In genomic region chr6:94676840-94677239, GRCm38 (mm10) we compare ENCODE assay signal across 9 mouse cellular contexts. TPM values are rescaled to one million over a fixed set of nuclear protein-coding genes. Genes with fewer than 3 reads are reported as not detected.
DNase-seq lines count a peak whose midpoint lies in the region; ATAC-seq and TF ChIP-seq lines count a peak whose summit lies in the region.
"Had no signal": no experiment of that assay in that cellular context is flagged by ENCODE, and none has a peak within 500 bp of the region (broad histone marks: within the 10 kb centered on the region; RNA-seq: fewer than 3 reads in every experiment).

No protein-coding gene starts in this region.

- peaks cover 30% of the 10 kb centered on the region for H3K4me1 ChIP-seq in heart, postnatal 0 days (ENCODE audit: control insufficient read depth, insufficient read depth)
- peaks cover 7% of the 10 kb centered on the region; the same call in 1 of the 2 replicates for H3K4me1 ChIP-seq in midbrain, postnatal 0 days (ENCODE audit: insufficient read depth, low read length)
- H3K4me1 ChIP-seq in midbrain, embryonic 14.5 days (ENCODE audit: control insufficient read depth, insufficient read depth, low read length), result peaks cover 24% of the 10 kb centered on the region
- peaks cover 24% of the 10 kb centered on the region for H3K4me1 ChIP-seq in liver, embryonic 16.5 days (ENCODE audit: control insufficient read depth, low read depth, low read length)

- no peaks in the 10 kb centered on the region for H3K36me3 ChIP-seq in heart, postnatal 0 days (replicated peaks; ENCODE audit: control insufficient read depth, insufficient read depth, low read length)
- no peaks in the 10 kb centered on the region for H3K36me3 ChIP-seq in midbrain, postnatal 0 days (ENCODE audit: insufficient read depth, low read length)
- H3K36me3 ChIP-seq in midbrain, embryonic 14.5 days (ENCODE audit: control insufficient read depth, insufficient read depth, low read length), result no peaks in the 10 kb centered on the region
- no peaks in the 10 kb centered on the region for H3K36me3 ChIP-seq in liver, embryonic 16.5 days (ENCODE audit: control insufficient read depth, insufficient read depth)

- DNase-seq in heart, postnatal 0 days (ENCODE audit: low spot score), result no peak
- DNase-seq in heart, postnatal 14 days, result no peak
- DNase-seq in midbrain, postnatal 0 days (ENCODE audit: low spot score), result no peak
- DNase-seq in midbrain, embryonic 14.5 days, result no peak
- DNase-seq in frontal cortex, postnatal 25 days (ENCODE audit: low spot score in 2 of 2), result no peak
- DNase-seq in layer of hippocampus, adult 9-10 months (ENCODE audit: low spot score), result no peak
- DNase-seq: forebrain, postnatal 0 days; thymus, postnatal 36 days had no signal

- no peak overlapping the region for H3K27ac ChIP-seq in heart, postnatal 0 days (ENCODE audit: low read depth)
- H3K27ac ChIP-seq in midbrain, postnatal 0 days (ENCODE audit: low read depth, low read length), result no peak overlapping the region
- no peak overlapping the region for H3K27ac ChIP-seq in midbrain, embryonic 14.5 days (replicated peaks; ENCODE audit: low read depth, low read length)
- H3K27ac ChIP-seq in liver, embryonic 16.5 days (ENCODE audit: low read length), result no peak overlapping the region

- H3K27me3 ChIP-seq in heart, postnatal 0 days (ENCODE audit: control insufficient read depth, insufficient read depth, low read length), result no peaks in the 10 kb centered on the region
- no peaks in the 10 kb centered on the region for H3K27me3 ChIP-seq in midbrain, postnatal 0 days (ENCODE audit: insufficient read depth, low read length)
- H3K27me3 ChIP-seq in midbrain, embryonic 14.5 days (ENCODE audit: control insufficient read depth, insufficient read depth, low read length), result no peaks in the 10 kb centered on the region
- no peaks in the 10 kb centered on the region; the same call in 1 of the 2 replicates for H3K27me3 ChIP-seq in liver, embryonic 16.5 days (ENCODE audit: control insufficient read depth, insufficient read depth, low read depth, low read length)

- no peak overlapping the region for H3K4me3 ChIP-seq in heart, postnatal 0 days (ENCODE audit: low read depth, low read length)
- no peak overlapping the region for H3K4me3 ChIP-seq in midbrain, postnatal 0 days (ENCODE audit: low read depth, low read length)
- H3K4me3 ChIP-seq in midbrain, embryonic 14.5 days (replicated peaks; ENCODE audit: low read depth, low read length), result no peak overlapping the region
- no peak overlapping the region for H3K4me3 ChIP-seq in liver, embryonic 16.5 days (ENCODE audit: low read depth, low read length)

- no peaks in the 10 kb centered on the region for H3K9me3 ChIP-seq in heart, postnatal 0 days (replicated peaks; ENCODE audit: control insufficient read depth, low read length)
- no peaks in the 10 kb centered on the region for H3K9me3 ChIP-seq in midbrain, postnatal 0 days (ENCODE audit: low read length)
- H3K9me3 ChIP-seq in midbrain, embryonic 14.5 days (ENCODE audit: control insufficient read depth, low read length), result no peaks in the 10 kb centered on the region
- H3K9me3 ChIP-seq in liver, embryonic 16.5 days (replicated peaks; ENCODE audit: control insufficient read depth, low read length), result no peaks in the 10 kb centered on the region

- no peak overlapping the region for H3K9ac ChIP-seq in heart, postnatal 0 days (replicated peaks; ENCODE audit: low read depth, low read length)
- H3K9ac ChIP-seq in midbrain, postnatal 0 days (replicated peaks; ENCODE audit: low read length, poor library complexity, severe bottlenecking), result no peak overlapping the region
- no peak overlapping the region for H3K9ac ChIP-seq in midbrain, embryonic 14.5 days (replicated peaks; ENCODE audit: low read length)
- H3K9ac ChIP-seq in liver, embryonic 16.5 days (ENCODE audit: low read depth, low read length), result no peak overlapping the region
- H3K9ac ChIP-seq: forebrain, postnatal 0 days had no signal

- intact Hi-C loops in heart, postnatal 14 days (cut with DNase I), result no loop called here

- 0 out of 2 replicates have a peak overlapping the region, but pooled peaks have one; percentile 7 for H3K4me2 ChIP-seq in heart, postnatal 0 days (ENCODE audit: low read depth, low read length)
- H3K4me2 ChIP-seq in midbrain, postnatal 0 days (ENCODE audit: low read depth, low read length, poor library complexity, severe bottlenecking), result peak overlapping the region; percentile 22; the same call in 1 of the 2 replicates
- no peak overlapping the region; the same call in 1 of the 2 replicates for H3K4me2 ChIP-seq in midbrain, embryonic 14.5 days (ENCODE audit: low read length)
- 0 out of 2 replicates have a peak overlapping the region, but pooled peaks have one; percentile 4 for H3K4me2 ChIP-seq in liver, embryonic 16.5 days (ENCODE audit: low read depth, low read length)

- TF ChIP-seq CTCF in heart, postnatal 0 days (IDR thresholded peaks at IDR 0.05; ENCODE audit: low read depth), result no peak
- TF ChIP-seq CTCF in midbrain, postnatal 0 days (IDR thresholded peaks at IDR 0.05), result no peak

- WGBS in heart, postnatal 0 days, result 48% methylated on average over 3 of the region's 3 CpGs
- WGBS in midbrain, postnatal 0 days, result 67% methylated on average over 3 of the region's 3 CpGs
- WGBS in midbrain, embryonic 14.5 days, result 76% methylated on average over 3 of the region's 3 CpGs
- WGBS in liver, embryonic 16.5 days (ENCODE audit: insufficient replicate concordance), result 36% methylated on average over 3 of the region's 3 CpGs

- ATAC-seq in heart, postnatal 0 days (ENCODE audit: insufficient read depth, low read depth), result 0 out of 2 replicates have a peak, but pooled peaks have one; percentile 11
- no peak for ATAC-seq in midbrain, postnatal 0 days (ENCODE audit: low FRiP score)
- ATAC-seq in midbrain, embryonic 14.5 days (ENCODE audit: low FRiP score, low TSS enrichment), result no peak
- no peak for ATAC-seq in liver, embryonic 16.5 days (ENCODE audit: low read depth)
- ATAC-seq: forebrain, postnatal 0 days had no signal

- TF ChIP-seq EP300 in heart, postnatal 0 days (IDR thresholded peaks at IDR 0.05; ENCODE audit: low read depth), result no peak

RNA-seq across cellular contexts. Expression of gene Lrig1, which starts 23.1 kb away (rescaled TPM):
- 50.2 and 54.3 TPM in 2 replicates for total RNA-seq in heart, postnatal 0 days (2014; rRNA removed; ENCODE audit: low replicate concordance)
- 7.1 and 7.3 TPM in 2 replicates for polyA plus RNA-seq in heart, postnatal 0 days (2015; fragmentation: Nextera tagmentation; extraction: Ambion mirVana)
- total RNA-seq in heart, postnatal 14 days (2021), result 10 to 100 TPM; 37.8 to 38.6 TPM
- 76.3 and 90.8 TPM in 2 replicates for total RNA-seq in midbrain, postnatal 0 days (2014; rRNA removed)
- 16.6 and 22.6 TPM in 2 replicates for polyA plus RNA-seq in midbrain, postnatal 0 days (2015; fragmentation: Nextera tagmentation; extraction: Ambion mirVana)
- 17.1 and 18.7 TPM in 2 replicates for polyA plus RNA-seq in midbrain, embryonic 14.5 days (2014; fragmentation: Nextera tagmentation; extraction: Ambion mirVana)
- polyA plus RNA-seq in liver, embryonic 16.5 days (2015; fragmentation: Nextera tagmentation; extraction: Ambion mirVana), result 2.7 and 4.5 TPM in 2 replicates
